Mouse (Mus musculus) liver, embryonic 14.5 days (tissue): ENCODE data around the gene Inka2.

ENCODE experiments used
- CTCF ChIP-seq: IDR thresholded peaks from 2 replicates; pipeline ENCODE4 v1.5.1; 2016; ENCODE audit warnings: antibody characterized with exemption, low read depth, control low read depth
- EP300 ChIP-seq: IDR thresholded peaks from 2 replicates; pipeline ENCODE4 v1.6.1; 2016; ENCODE audit warnings: antibody characterized with exemption, low read depth

GRCm38 (mm10) chr3:105674595-105675218, 29.7 kb upstream of the Inka2 start:
- peak; percentile 92 for TF ChIP-seq CTCF
- TF ChIP-seq EP300, result no peak
